Mouse (Mus musculus) stomach, postnatal 0 days (tissue): Measurements from ENCODE around the gene Pla2g3.

Experiments
- CTCF ChIP-seq: IDR thresholded peaks from 2 replicates; pipeline ENCODE4 v1.5.1; 2016; ENCODE audit warnings: antibody characterized with exemption, low read depth, mild to moderate bottlenecking, moderate library complexity
- EP300 ChIP-seq: optimal IDR thresholded peaks from 2 replicates; pipeline ENCODE3; 2016; ENCODE audit warnings: antibody characterized with exemption

- TF ChIP-seq CTCF, result no peak
- no peak for TF ChIP-seq EP300
Measured at GRCm38 (mm10) chr11:3503755-3504693, 15.9 kb downstream of the Pla2g3 start.
